Mouse (Mus musculus): ENCODE results near the gene 1700037H04Rik.

DNA sequence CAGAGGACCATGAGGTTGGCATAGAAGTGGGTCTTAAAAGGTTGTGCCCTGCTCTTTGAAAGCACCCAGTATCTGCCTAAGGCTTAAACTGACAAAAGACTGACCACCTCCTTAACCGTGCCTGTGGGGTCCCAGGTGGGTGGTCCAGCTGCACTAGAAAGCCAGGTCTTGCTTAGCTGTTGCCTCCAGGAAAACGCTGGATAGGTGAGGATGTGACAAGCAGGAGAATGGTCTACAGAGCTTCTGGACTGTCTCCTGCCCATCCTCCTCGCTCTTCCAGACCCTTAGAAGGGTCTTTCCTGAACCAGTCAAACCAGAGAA, 27.7 kb upstream of the 1700037H04Rik start:
- TF ChIP-seq CTCF (IDR thresholded peaks at IDR 0.05; ENCODE audit: control insufficient read depth, insufficient read depth, insufficient read length), result no peak
- TF ChIP-seq MYOD1 (IDR thresholded peaks at IDR 0.05; ENCODE audit: control insufficient read depth, insufficient read length, low read depth), result no peak
- TF ChIP-seq USF1 (IDR thresholded peaks at IDR 0.05; ENCODE audit: low read depth), result no peak
- no peak for TF ChIP-seq MYOG (IDR thresholded peaks at IDR 0.05; ENCODE audit: control insufficient read depth, extremely low read depth, insufficient read length)
- TF ChIP-seq MAX (IDR thresholded peaks at IDR 0.05), result no peak
- TF ChIP-seq FOSL1 (IDR thresholded peaks at IDR 0.05; ENCODE audit: insufficient read depth, low read length, poor library complexity, severe bottlenecking), result no peak
